Mouse (Mus musculus) neutrophil, adult 5-6 weeks (primary cell): ENCODE data around the gene Gm7735. TPM values are rescaled to one million over a fixed set of nuclear protein-coding genes. Genes with fewer than 3 reads are reported as not detected.
"Not testable (repeated sequence)": the region's sequence is repeated elsewhere in the genome, so short reads cannot be mapped to it uniquely, and the experiment has no call there.

Source experiments
- ATAC-seq: fragments of 151-379, 151-347 bp; 2 replicates; pipeline ENCODE4 v1.8.0; 2017; ENCODE audit warnings: mild to moderate bottlenecking, moderate TSS enrichment; ENCODE audit not compliant: insufficient number of reproducible peaks, poor library complexity, low FRiP score, severe bottlenecking; ENCODE audit errors: extremely low read depth
- total RNA-seq: library from RNA; stranded (forward); fragments of 200-1000 nt; gene quantifications from 2 replicates; pipeline ENCODE4 v1.2.3, GENCODE M21; 2017

Gene Gm7735
- not detected in 2 replicates for total RNA-seq

GRCm38 (mm10) chr16:89169190-89169589, at the start of gene Gm7735:
Gm7735 (plus strand) TSS chr16:89169490.
- not testable (repeated sequence) for ATAC-seq

DNA sequence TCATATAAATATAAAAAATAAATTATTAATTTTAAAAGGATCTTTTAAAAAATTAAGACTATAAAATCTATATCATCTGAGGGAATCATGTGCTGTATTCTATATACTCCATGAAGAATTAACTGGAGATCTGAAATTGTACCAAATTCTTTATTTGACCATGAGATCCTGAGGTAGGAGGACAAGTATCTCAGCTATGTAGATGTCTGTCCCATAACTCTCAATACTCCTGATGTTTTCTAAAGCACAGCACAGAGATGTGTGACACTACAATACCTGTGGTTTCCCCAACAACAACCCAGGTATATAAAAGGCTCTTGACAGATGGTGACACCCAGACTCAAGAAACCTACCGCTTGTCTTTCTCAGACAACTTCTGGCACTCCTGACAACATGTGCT, 28.7 kb upstream of the Gm7735 start, which contains the start of gene Gm6358:
TSS of gene Gm6358 (plus strand) at position 301 of the 400 bp plus-strand sequence.
- no peak for ATAC-seq

DNA sequence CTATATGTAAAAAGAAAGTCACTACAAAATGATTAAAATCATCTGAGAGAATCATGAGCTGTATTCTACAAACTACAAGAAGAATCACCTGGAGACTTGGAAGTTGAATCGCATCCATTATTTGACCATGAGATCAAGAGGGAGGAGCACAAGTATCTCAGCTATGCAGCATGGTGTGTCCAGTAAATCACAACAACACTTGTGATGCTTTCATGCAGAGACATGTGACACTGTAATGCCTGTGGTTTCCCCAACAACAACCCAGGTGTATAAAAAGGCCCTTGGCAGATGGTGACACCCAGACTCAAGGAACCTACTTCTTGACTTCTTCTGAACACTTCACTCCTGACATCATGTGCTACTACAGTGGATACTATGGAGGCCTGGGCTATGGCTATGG, 18.5 kb upstream of the Gm7735 start, which contains the start of gene Gm10061:
TSS of gene Gm10061 (plus strand) at position 301 of the 400 bp plus-strand sequence.
- ATAC-seq = no peak

DNA sequence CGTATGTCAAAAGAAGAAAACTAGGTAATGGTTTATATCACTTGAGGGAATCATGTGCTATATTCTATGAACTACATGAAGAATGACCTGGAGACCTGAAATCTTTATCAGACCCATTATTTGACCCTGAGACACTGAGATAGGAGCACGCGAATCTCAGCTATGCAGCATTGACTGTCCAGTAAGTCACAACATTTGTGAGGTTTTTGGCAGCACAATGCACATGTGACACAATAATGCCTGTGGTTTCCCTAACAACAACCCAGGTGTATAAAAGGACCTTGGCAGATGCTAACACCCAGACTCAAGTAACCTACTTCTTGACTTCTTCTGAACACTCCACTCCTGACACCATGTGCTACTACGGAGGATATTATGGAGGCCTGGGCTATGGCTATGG, 11.6 kb upstream of the Gm7735 start, which contains the start of gene Gm9789:
TSS of gene Gm9789 (plus strand) at position 301 of the 400 bp plus-strand sequence.
- ATAC-seq = no peak

DNA sequence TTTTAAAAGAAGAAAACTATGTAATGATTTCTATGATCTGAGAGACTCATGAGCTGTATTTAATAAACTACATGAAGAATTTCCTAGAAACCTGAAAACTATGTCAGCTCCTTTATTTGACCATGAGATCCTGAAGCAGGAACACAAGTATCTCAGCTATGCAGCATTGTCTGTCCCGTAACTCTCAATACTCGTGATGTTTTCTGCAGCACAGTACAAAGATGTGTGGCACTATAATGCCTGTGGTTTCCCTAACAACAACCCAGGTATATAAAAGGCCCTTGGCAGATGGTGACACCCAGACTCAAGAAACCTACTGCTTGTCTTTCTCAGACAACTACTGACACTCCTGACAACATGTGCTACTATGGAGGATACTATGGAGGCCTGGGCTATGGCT, 5.1 kb downstream of the Gm7735 start, which contains the start of gene 1110057P08Rik:
TSS of gene 1110057P08Rik (plus strand) at position 301 of the 400 bp plus-strand sequence.
- ATAC-seq = no peak

GRCm38 (mm10) chr16:89188621-89189020, 19.3 kb downstream of the Gm7735 start:
- no peak for ATAC-seq

DNA sequence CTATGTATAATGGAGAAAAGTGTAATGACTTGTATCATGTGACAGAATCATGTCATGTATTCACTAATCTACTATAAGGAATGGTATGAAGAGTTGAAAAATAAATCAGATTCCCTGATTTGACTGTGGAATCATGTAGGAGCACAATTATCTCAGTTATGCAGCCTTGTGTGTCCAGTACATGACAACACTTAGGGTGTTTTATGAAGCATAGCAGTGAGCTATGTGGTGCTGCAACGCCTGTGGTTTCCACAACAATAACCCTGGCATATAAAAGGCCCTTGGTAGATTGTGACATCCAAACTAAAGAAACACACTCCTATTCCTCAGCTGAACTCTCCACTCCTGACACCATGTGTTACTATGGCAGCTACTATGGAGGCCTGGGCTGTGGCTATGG, 36.3 kb downstream of the Gm7735 start, which contains the start of gene Krtap20-2:
TSS of gene Krtap20-2 (plus strand) at position 301 of the 400 bp plus-strand sequence.
- ATAC-seq = no peak

Other genes starting within 250 kb of the Gm7735 start
- gene Krtap19-9b, start 237.2 kb upstream of the Gm7735 start, total RNA-seq = not detected in 2 replicates
- not detected in 2 replicates for gene Krtap16-3, start 206.6 kb upstream of the Gm7735 start, total RNA-seq
- not detected in 2 replicates for gene Krtap22-2, start 158.7 kb upstream of the Gm7735 start, total RNA-seq
- not detected in 2 replicates for gene Gm10229, start 154.2 kb upstream of the Gm7735 start, total RNA-seq
- not detected in 2 replicates for gene Krtap6-1, start 137.8 kb upstream of the Gm7735 start, total RNA-seq
- gene Gm10228, start 128.0 kb upstream of the Gm7735 start, total RNA-seq = not detected in 2 replicates
- not detected in 2 replicates for gene Krtap6-5, start 121.6 kb upstream of the Gm7735 start, total RNA-seq
- not detected in 2 replicates for gene 1110025L11Rik, start 105.5 kb upstream of the Gm7735 start, total RNA-seq
- not detected in 2 replicates for gene Krtap6-3, start 85.5 kb upstream of the Gm7735 start, total RNA-seq
- not detected in 2 replicates for gene Gm6358, start 28.6 kb upstream of the Gm7735 start, total RNA-seq
- not detected in 2 replicates for gene Gm10061, start 18.4 kb upstream of the Gm7735 start, total RNA-seq
- gene Gm9789, start 11.5 kb upstream of the Gm7735 start, total RNA-seq = not detected in 2 replicates
- not detected in 2 replicates for gene 1110057P08Rik, start 5.2 kb downstream of the Gm7735 start, total RNA-seq
- gene Krtap20-2, start 36.4 kb downstream of the Gm7735 start, total RNA-seq = not detected in 2 replicates
- gene Krtap21-1, start 234.4 kb downstream of the Gm7735 start, total RNA-seq = not detected in 2 replicates